Mouse (Mus musculus) myocyte (in vitro differentiated cells): ENCODE data around the gene Rhod.

Source experiments
- CEBPB ChIP-seq: IDR thresholded peaks from 2 replicates; pipeline ENCODE4 v1.6.1; 2011; ENCODE audit warnings: mild to moderate bottlenecking, moderate library complexity; ENCODE audit not compliant: poor library complexity, insufficient read depth, severe bottlenecking
- E2F4 ChIP-seq: IDR thresholded peaks from one replicate; pipeline ENCODE4 v1.6.1; 2011; ENCODE audit warnings: mild to moderate bottlenecking, control low read depth, moderate library complexity; ENCODE audit not compliant: insufficient read depth
- MYOD1 ChIP-seq, 3 experiments: IDR thresholded peaks; one replicate each; pipeline ENCODE4 v1.6.1; 2011; ENCODE audit warnings: control low read depth in 2 of 3, low read depth in 2 of 3, mild to moderate bottlenecking in 2 of 3, moderate library complexity in 1 of 3; ENCODE audit not compliant: insufficient read length in 2 of 3, control insufficient read depth in 1 of 3
- POLR2A ChIP-seq: IDR thresholded peaks from one replicate; pipeline ENCODE4 v1.6.1; 2011; ENCODE audit warnings: low read depth, mild to moderate bottlenecking, control low read depth, moderate library complexity; ENCODE audit not compliant: insufficient read length

DNA sequence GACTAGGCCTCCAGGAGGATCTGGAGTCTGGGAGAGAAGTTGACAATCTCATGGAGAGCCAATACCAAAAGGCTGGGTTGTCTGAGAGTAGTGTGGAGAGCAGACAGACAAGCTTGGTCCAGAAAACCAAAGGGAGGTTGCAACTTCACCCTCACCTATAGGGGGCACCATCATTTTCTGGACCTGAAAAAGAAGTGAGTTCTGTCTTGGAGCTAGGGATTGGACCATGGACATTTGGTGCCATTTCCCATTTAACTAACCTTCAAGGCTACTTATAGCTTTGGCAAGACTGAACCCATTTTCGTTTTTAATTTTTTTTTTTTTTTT is 38.9 kb upstream of the Rhod start:
- TF ChIP-seq POLR2A: no peak
- no peak for TF ChIP-seq E2F4
- TF ChIP-seq MYOD1 (IDR thresholded peaks at IDR 0.05; ENCODE audit: control insufficient read depth in 1 of 3, insufficient read length in 2 of 3, low read depth in 2 of 3): no peak
- no peak for TF ChIP-seq CEBPB
